Mouse (Mus musculus) cerebellum, adult 2 months (tissue): ENCODE measurements at regions not wholly inside any gene's neighbourhood (a gene's known extent, or its start where the extent isn't known, plus 50 kb on each side); places are given as distances from the start of the nearest gene placed in this dataset.

Experiments used
- DNase-seq, 2 experiments: peaks; one replicate each; pipeline ENCODE4 v3.0.0; 2021
- H3K27ac ChIP-seq: fragments of 200-500 bp; 2 replicates; pipeline ENCODE4 v1.5.1; 2012; ENCODE audit warnings: low read length, control low read depth, inconsistent platforms; ENCODE audit not compliant: insufficient read depth
- H3K27me3 ChIP-seq: fragments of 200-500 bp; 2 replicates; pipeline ENCODE4 v1.6.1; 2012; ENCODE audit warnings: inconsistent platforms, mild to moderate bottlenecking, low read length, moderate library complexity; ENCODE audit not compliant: control insufficient read depth, insufficient read depth
- H3K4me1 ChIP-seq: fragments of 200-500 bp; 2 replicates; pipeline ENCODE4 v1.6.1; 2011; ENCODE audit warnings: low read length; ENCODE audit not compliant: control insufficient read depth, insufficient read depth
- H3K4me3 ChIP-seq: fragments of 200-500 bp; replicated peaks from 2 replicates; pipeline ENCODE3; 2011; ENCODE audit warnings: mild to moderate bottlenecking, low read depth, low read length, control low read depth; ENCODE audit not compliant: insufficient read depth
- CTCF ChIP-seq: fragments of 200-500 bp; IDR thresholded peaks from 2 replicates; pipeline ENCODE4 v1.5.1; 2011; ENCODE audit warnings: low read depth, mild to moderate bottlenecking, control low read depth, low read length, moderate library complexity, borderline replicate concordance; ENCODE audit not compliant: insufficient read depth
- POLR2A ChIP-seq: fragments of 200-500 bp; IDR thresholded peaks from 2 replicates; pipeline ENCODE4 v1.6.1; 2011; ENCODE audit warnings: low read length, control low read depth, borderline replicate concordance; ENCODE audit not compliant: insufficient read depth
- WGBS: fragments of 180-500 bp; shearing (Covaris S2); methylation state at CpG from one replicate; pipeline ENCODE4 v1.1.7; 2018; 5-methylcytosine and 5-hydroxymethylcytosine counted together

GRCm38 (mm10) chr6:84269023-84269422 is 260.6 kb downstream of the Dysf start:
- no peak for DNase-seq
- Histone ChIP-seq H3K27ac (no peak overlapping the region), H3K27me3 (no peaks in the 10 kb centered on the region), H3K4me3 (no peak overlapping the region), H3K4me1 (peaks cover 7% of the 10 kb centered on the region)
- TF ChIP-seq POLR2A = no peak
- TF ChIP-seq CTCF = no peak
- WGBS = 78% methylated on average over 3 of the region's 3 CpGs

- WGBS = 97% methylated on average over 4 of the region's 4 CpGs
- peaks cover 6% of the 10 kb centered on the region for H3K4me1 ChIP-seq
- no peak for TF ChIP-seq CTCF
- TF ChIP-seq POLR2A = no peak
- H3K27me3 ChIP-seq = no peaks in the 10 kb centered on the region
- H3K4me3 ChIP-seq = no peak overlapping the region
- H3K27ac ChIP-seq = no peak overlapping the region
- no peak for DNase-seq
These were observed 259.7 kb downstream of the Dysf start for GRCm38 (mm10) chr6:84268111-84268510.

GRCm38 (mm10) chr6:84267526-84267925 is 259.1 kb downstream of the Dysf start:
- no peak for TF ChIP-seq POLR2A
- TF ChIP-seq CTCF = no peak
- no peak for DNase-seq
- no peaks in the 10 kb centered on the region for H3K27me3 ChIP-seq
- no peak overlapping the region for H3K27ac ChIP-seq
- peaks cover 4% of the 10 kb centered on the region for H3K4me1 ChIP-seq
- H3K4me3 ChIP-seq = no peak overlapping the region
- 97% methylated on average over 6 of the region's 6 CpGs for WGBS

- no peaks in the 10 kb centered on the region for H3K27me3 ChIP-seq
- WGBS = 29% methylated on average over 13 of the region's 13 CpGs
- DNase-seq = peak; percentile 52 to 81
- no peak overlapping the region for H3K27ac ChIP-seq
- H3K4me1 ChIP-seq = peaks cover 4% of the 10 kb centered on the region
- TF ChIP-seq CTCF = no peak
- TF ChIP-seq POLR2A = no peak
- H3K4me3 ChIP-seq = no peak overlapping the region
These were observed 258.3 kb downstream of the Dysf start for GRCm38 (mm10) chr6:84266736-84267135.

GRCm38 (mm10) chr6:84264681-84265080 is 256.3 kb downstream of the Dysf start:
- Histone ChIP-seq H3K27me3 (no peaks in the 10 kb centered on the region), H3K4me1 (peaks cover 4% of the 10 kb centered on the region), H3K4me3 (no peak overlapping the region), H3K27ac (no peak overlapping the region)
- DNase-seq = peak in 1 of 2 experiments; percentile 57
- WGBS = 36% methylated on average over 4 of the region's 4 CpGs
- no peak for TF ChIP-seq CTCF
- no peak for TF ChIP-seq POLR2A

GRCm38 (mm10) chr6:84263686-84264085 is 255.3 kb downstream of the Dysf start:
- no peak for DNase-seq
- WGBS = 59% methylated on average over 2 of the region's 2 CpGs
- no peak overlapping the region for H3K27ac ChIP-seq
- H3K4me1 ChIP-seq = peaks cover 4% of the 10 kb centered on the region
- H3K4me3 ChIP-seq = no peak overlapping the region
- H3K27me3 ChIP-seq = no peaks in the 10 kb centered on the region
- TF ChIP-seq CTCF = no peak
- TF ChIP-seq POLR2A = no peak

GRCm38 (mm10) chr6:84262766-84263165 is 254.4 kb downstream of the Dysf start:
- peaks cover 4% of the 10 kb centered on the region for H3K4me1 ChIP-seq
- WGBS = 74% methylated on average over 6 of the region's 6 CpGs
- TF ChIP-seq POLR2A (no peak), CTCF (no peak)
- no peak overlapping the region for H3K4me3 ChIP-seq
- no peaks in the 10 kb centered on the region for H3K27me3 ChIP-seq
- DNase-seq = no peak
- H3K27ac ChIP-seq = no peak overlapping the region

- H3K27me3 ChIP-seq = no peaks in the 10 kb centered on the region
- H3K4me3 ChIP-seq = no peak overlapping the region
- no peak overlapping the region for H3K27ac ChIP-seq
- TF ChIP-seq CTCF (no peak), POLR2A (no peak)
- H3K4me1 ChIP-seq = peaks cover 4% of the 10 kb centered on the region
- DNase-seq = no peak
- WGBS = 88% methylated on average over 3 of the region's 3 CpGs
These were observed 253.1 kb downstream of the Dysf start for GRCm38 (mm10) chr6:84261483-84261882.
